Mouse (Mus musculus) hindbrain, embryonic 10.5 days (tissue): ENCODE measurements at regions not wholly inside any gene's neighbourhood (a gene's known extent, or its start where the extent isn't known, plus 50 kb on each side); places are given as distances from the start of the nearest gene placed in this dataset.

Experiments used
- DNase-seq: peaks from one replicate; pipeline ENCODE4 v3.0.0-alpha.2; 2017; ENCODE audit warnings: low spot score
- H3K27ac ChIP-seq: fragments of 300-500 bp; sonication (generic); 2 replicates; pipeline ENCODE4 v1.5.1; 2016; ENCODE audit warnings: mild to moderate bottlenecking, moderate library complexity
- H3K27me3 ChIP-seq: fragments of 300-500 bp; sonication (generic); 2 replicates; pipeline ENCODE4 v1.6.1; 2016; ENCODE audit warnings: mild to moderate bottlenecking; ENCODE audit not compliant: poor library complexity, insufficient read depth, severe bottlenecking
- H3K36me3 ChIP-seq: fragments of 300-500 bp; sonication (generic); 2 replicates; pipeline ENCODE4 v1.6.1; 2016; ENCODE audit warnings: mild to moderate bottlenecking, moderate library complexity
- H3K4me1 ChIP-seq: fragments of 300-500 bp; sonication (generic); replicated peaks from 2 replicates; pipeline ENCODE4 v1.6.1; 2016; ENCODE audit warnings: mild to moderate bottlenecking
- H3K4me3 ChIP-seq: fragments of 300-500 bp; sonication (generic); 2 replicates; pipeline ENCODE4 v1.5.1; 2016; ENCODE audit warnings: mild to moderate bottlenecking, moderate library complexity
- H3K9me3 ChIP-seq: fragments of 300-500 bp; sonication (generic); 2 replicates; pipeline ENCODE4 v1.6.1; 2016; ENCODE audit warnings: mild to moderate bottlenecking, moderate library complexity
- WGBS: fragments of 180-500 bp; shearing (Covaris S2); methylation state at CpG from one replicate; pipeline ENCODE4 v1.1.7; 2016; 5-methylcytosine and 5-hydroxymethylcytosine counted together

GRCm38 (mm10) chr7:134436917-134437316 lies 51.5 kb upstream of the D7Ertd443e start:
- H3K9me3 ChIP-seq: no peaks in the 10 kb centered on the region
- no peaks in the 10 kb centered on the region for H3K27me3 ChIP-seq
- no peak overlapping the region for H3K4me3 ChIP-seq
- WGBS: 95% methylated on average over 3 of the region's 3 CpGs
- H3K36me3 ChIP-seq: no peaks in the 10 kb centered on the region
- DNase-seq: no peak
- H3K4me1 ChIP-seq: no peaks in the 10 kb centered on the region
- H3K27ac ChIP-seq: no peak overlapping the region

- WGBS: 90% methylated on average over 5 of the region's 5 CpGs
These were observed 53.8 kb upstream of the D7Ertd443e start for GRCm38 (mm10) chr7:134439281-134439680.

GRCm38 (mm10) chr7:134445008-134445806 lies 59.7 kb upstream of the D7Ertd443e start:
- H3K36me3 ChIP-seq: no peaks in the 10 kb centered on the region
- DNase-seq: no peak
- H3K27ac ChIP-seq: no peak overlapping the region
- no peaks in the 10 kb centered on the region for H3K9me3 ChIP-seq
- H3K4me3 ChIP-seq: no peak overlapping the region
- H3K27me3 ChIP-seq: no peaks in the 10 kb centered on the region
- 72% methylated on average over 8 of the region's 8 CpGs for WGBS
- no peaks in the 10 kb centered on the region for H3K4me1 ChIP-seq

More at GRCm38 (mm10) chr7:134439281-134439680, 53.8 kb upstream of the D7Ertd443e start:
- no peak for DNase-seq
- H3K27me3 ChIP-seq: no peaks in the 10 kb centered on the region
- H3K36me3 ChIP-seq: no peaks in the 10 kb centered on the region
- no peaks in the 10 kb centered on the region for H3K4me1 ChIP-seq
- no peak overlapping the region for H3K27ac ChIP-seq
- H3K9me3 ChIP-seq: no peaks in the 10 kb centered on the region
- H3K4me3 ChIP-seq: no peak overlapping the region

- H3K9me3 ChIP-seq: no peaks in the 10 kb centered on the region
- no peaks in the 10 kb centered on the region for H3K36me3 ChIP-seq
- no peak overlapping the region for H3K27ac ChIP-seq
- H3K4me3 ChIP-seq: no peak overlapping the region
- DNase-seq: no peak
- H3K4me1 ChIP-seq: no peaks in the 10 kb centered on the region
- H3K27me3 ChIP-seq: no peaks in the 10 kb centered on the region
These were observed 62.3 kb upstream of the D7Ertd443e start for GRCm38 (mm10) chr7:134447648-134448202.

- 86% methylated on average over 2 of the region's 2 CpGs for WGBS
- Histone ChIP-seq H3K4me3 (no peak overlapping the region), H3K4me1 (no peaks in the 10 kb centered on the region), H3K36me3 (no peaks in the 10 kb centered on the region), H3K27ac (no peak overlapping the region), H3K27me3 (no peaks in the 10 kb centered on the region), H3K9me3 (peaks cover 4% of the 10 kb centered on the region)
- DNase-seq: no peak
These were observed 63.4 kb upstream of the D7Ertd443e start for GRCm38 (mm10) chr7:134448831-134449230.

GRCm38 (mm10) chr7:134462677-134463076 lies 77.2 kb upstream of the D7Ertd443e start:
- peaks cover 8% of the 10 kb centered on the region; the same call in 1 of the 2 replicates for H3K4me1 ChIP-seq
- H3K27me3 ChIP-seq: no peaks in the 10 kb centered on the region
- no peak overlapping the region for H3K4me3 ChIP-seq
- no peak overlapping the region for H3K27ac ChIP-seq
- no peak for DNase-seq
- no peaks in the 10 kb centered on the region for H3K36me3 ChIP-seq
- 85% methylated on average over 3 of the region's 3 CpGs for WGBS
- H3K9me3 ChIP-seq: no peaks in the 10 kb centered on the region

GRCm38 (mm10) chr7:134463380-134463779 lies 77.9 kb upstream of the D7Ertd443e start:
- Histone ChIP-seq H3K27ac (no peak overlapping the region), H3K9me3 (no peaks in the 10 kb centered on the region), H3K36me3 (no peaks in the 10 kb centered on the region), H3K4me1 (peaks cover 8% of the 10 kb centered on the region; the same call in 1 of the 2 replicates), H3K27me3 (no peaks in the 10 kb centered on the region), H3K4me3 (no peak overlapping the region)
- no peak for DNase-seq
- 94% methylated on average over 4 of the region's 4 CpGs for WGBS

- WGBS: 88% methylated on average over 3 of the region's 3 CpGs
- H3K36me3 ChIP-seq: no peaks in the 10 kb centered on the region
- no peaks in the 10 kb centered on the region for H3K9me3 ChIP-seq
- no peak overlapping the region for H3K4me3 ChIP-seq
- H3K27me3 ChIP-seq: no peaks in the 10 kb centered on the region
- no peaks in the 10 kb centered on the region for H3K4me1 ChIP-seq
- H3K27ac ChIP-seq: no peak overlapping the region
- DNase-seq: no peak
These were observed 81.8 kb upstream of the D7Ertd443e start for GRCm38 (mm10) chr7:134467216-134467615.

- H3K4me3 ChIP-seq: no peak overlapping the region
- no peaks in the 10 kb centered on the region for H3K27me3 ChIP-seq
- H3K9me3 ChIP-seq: no peaks in the 10 kb centered on the region
- 30% methylated on average over 2 of the region's 2 CpGs for WGBS
- H3K4me1 ChIP-seq: no peaks in the 10 kb centered on the region
- DNase-seq: peak; percentile 36
- H3K36me3 ChIP-seq: no peaks in the 10 kb centered on the region
- H3K27ac ChIP-seq: no peak overlapping the region
These were observed 85.8 kb upstream of the D7Ertd443e start for GRCm38 (mm10) chr7:134471286-134471685.

- WGBS: 68% methylated on average over 4 of the region's 4 CpGs
- Histone ChIP-seq H3K27ac (peak overlapping the region; percentile 45), H3K4me1 (peaks cover 8% of the 10 kb centered on the region; the same call in 1 of the 2 replicates), H3K9me3 (no peaks in the 10 kb centered on the region), H3K36me3 (no peaks in the 10 kb centered on the region), H3K27me3 (no peaks in the 10 kb centered on the region), H3K4me3 (no peak overlapping the region)
- peak; percentile 18 for DNase-seq
These were observed 105.9 kb upstream of the D7Ertd443e start for GRCm38 (mm10) chr7:134491326-134491725.

GRCm38 (mm10) chr7:134497219-134497618 lies 111.8 kb upstream of the D7Ertd443e start:
- Histone ChIP-seq H3K36me3 (no peaks in the 10 kb centered on the region), H3K9me3 (no peaks in the 10 kb centered on the region), H3K27ac (no peak overlapping the region), H3K4me3 (no peak overlapping the region), H3K4me1 (peaks cover 26% of the 10 kb centered on the region), H3K27me3 (no peaks in the 10 kb centered on the region)
- WGBS: 82% methylated on average over 11 of the region's 11 CpGs
- no peak for DNase-seq

- DNase-seq: no peak
- Histone ChIP-seq H3K27me3 (no peaks in the 10 kb centered on the region), H3K4me3 (no peak overlapping the region), H3K27ac (no peak overlapping the region), H3K4me1 (peaks cover 26% of the 10 kb centered on the region), H3K36me3 (no peaks in the 10 kb centered on the region), H3K9me3 (no peaks in the 10 kb centered on the region)
- 87% methylated on average over 4 of the region's 4 CpGs for WGBS
These were observed 112.4 kb upstream of the D7Ertd443e start for GRCm38 (mm10) chr7:134497870-134498269.

GRCm38 (mm10) chr7:134498716-134499115 lies 113.3 kb upstream of the D7Ertd443e start:
- no peaks in the 10 kb centered on the region for H3K9me3 ChIP-seq
- H3K36me3 ChIP-seq: no peaks in the 10 kb centered on the region
- no peak overlapping the region for H3K4me3 ChIP-seq
- DNase-seq: no peak
- 78% methylated on average over 9 of the region's 9 CpGs for WGBS
- H3K27ac ChIP-seq: peak overlapping the region; percentile 62
- no peaks in the 10 kb centered on the region for H3K27me3 ChIP-seq
- peaks cover 26% of the 10 kb centered on the region for H3K4me1 ChIP-seq
